Mouse (Mus musculus): ENCODE measurements around the gene Mllt6.
A peak's percentile ranks its signal among the peaks of the same experiment; 100 is the strongest.
"Not testable (repeated sequence)": the region's sequence is repeated elsewhere in the genome, so short reads cannot be mapped to it uniquely, and the experiment has no call there.

The Mllt6 gene

DNA sequence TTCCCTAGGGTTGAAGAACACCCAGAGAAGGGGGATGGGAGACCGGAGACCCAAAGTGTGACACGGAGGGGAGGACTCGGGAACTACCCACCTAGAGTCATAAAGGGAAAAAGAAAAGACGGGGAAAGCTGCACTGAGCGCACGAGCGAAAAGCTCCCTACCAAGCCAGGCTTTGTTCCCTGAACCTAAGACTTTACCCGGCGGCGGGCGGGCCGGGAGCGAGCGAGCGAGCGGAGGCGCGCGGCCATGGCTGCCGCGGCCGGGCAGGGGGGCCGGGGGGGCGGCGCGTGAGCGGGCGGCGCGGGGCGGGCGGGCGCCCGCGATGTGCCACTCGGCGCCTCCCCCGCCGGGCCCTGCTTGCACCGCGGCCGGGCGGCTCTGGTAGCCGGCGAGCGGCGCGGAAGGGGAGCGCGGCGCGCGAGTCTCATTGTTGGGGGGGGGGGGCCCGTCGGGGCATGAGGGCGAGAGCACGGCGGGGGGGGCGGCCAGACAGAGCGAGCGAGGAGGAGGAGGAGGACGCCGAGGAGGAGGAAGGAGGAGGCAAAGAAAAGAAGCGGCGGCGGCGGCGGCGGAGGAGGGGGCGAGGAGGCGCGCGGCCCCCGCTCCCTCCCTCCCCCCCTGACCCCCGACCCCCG, at the start of gene Mllt6:
Gene Mllt6, plus strand, starts transcription at position 522 of the 635 bp plus-strand sequence.
- DNase-seq (ENCODE audit: low spot score), result peak; percentile 78

DNA sequence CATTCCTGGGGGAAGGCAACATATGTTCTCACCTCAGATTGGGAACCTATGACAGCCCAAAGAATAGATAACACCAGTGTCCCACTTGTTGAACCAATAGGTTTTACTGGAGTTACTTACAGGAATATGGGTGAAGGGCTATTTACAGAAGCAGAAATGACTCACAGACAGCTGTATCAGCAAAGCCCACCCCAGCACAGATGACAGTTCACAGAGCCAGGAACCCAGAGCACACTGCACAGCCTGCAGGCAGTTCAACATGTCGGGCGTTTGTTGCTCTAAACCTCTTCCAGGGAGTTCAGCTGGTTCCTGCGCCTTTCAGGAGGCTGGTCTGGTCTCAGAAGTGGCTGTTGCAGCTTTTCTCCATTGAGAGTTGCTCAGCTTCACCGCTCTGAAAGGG, 47.9 kb upstream of the Mllt6 start:
- DNase-seq (ENCODE audit: low spot score), result no peak

DNA sequence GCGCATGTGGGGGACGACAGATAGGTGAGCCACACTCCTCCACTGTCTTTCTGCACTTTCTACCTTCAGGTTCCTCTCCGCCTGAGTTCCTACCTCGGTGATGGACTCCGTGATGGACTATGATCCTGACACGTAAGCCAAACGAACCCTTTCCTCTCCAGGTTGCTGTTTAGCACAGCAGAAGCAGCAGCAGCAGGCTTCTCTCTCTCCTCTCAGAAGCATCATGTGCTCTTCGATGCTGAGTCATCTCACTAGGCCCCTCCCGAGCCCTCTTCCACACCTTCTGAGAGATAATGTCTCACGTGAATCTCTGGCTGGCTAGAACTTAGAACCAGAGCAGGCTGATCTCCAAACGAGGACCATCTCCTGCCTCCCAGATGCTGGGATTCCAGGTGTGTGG, 44.8 kb upstream of the Mllt6 start:
- no peak for DNase-seq (ENCODE audit: low spot score)

DNA sequence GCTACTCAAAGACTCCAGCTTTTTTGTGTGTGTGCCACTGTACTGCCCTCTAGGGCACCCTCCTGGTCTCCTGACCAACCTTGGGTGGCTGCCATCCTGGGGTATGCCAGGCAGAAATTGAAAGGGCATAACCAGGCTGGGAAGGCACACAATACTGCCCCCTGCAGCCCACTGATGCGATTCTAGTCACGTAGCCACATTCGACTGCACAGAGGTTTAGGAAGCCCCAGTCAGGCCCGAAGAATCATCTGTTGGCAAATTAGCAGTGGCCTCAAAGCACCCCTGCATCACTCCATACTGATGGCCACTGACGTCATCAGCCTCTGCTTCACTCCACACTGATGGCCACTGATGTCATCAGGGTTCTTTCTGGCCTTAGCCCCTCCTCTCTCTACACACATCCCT, 43.8 kb upstream of the Mllt6 start:
- peak; percentile 56 for DNase-seq (ENCODE audit: low spot score)

DNA sequence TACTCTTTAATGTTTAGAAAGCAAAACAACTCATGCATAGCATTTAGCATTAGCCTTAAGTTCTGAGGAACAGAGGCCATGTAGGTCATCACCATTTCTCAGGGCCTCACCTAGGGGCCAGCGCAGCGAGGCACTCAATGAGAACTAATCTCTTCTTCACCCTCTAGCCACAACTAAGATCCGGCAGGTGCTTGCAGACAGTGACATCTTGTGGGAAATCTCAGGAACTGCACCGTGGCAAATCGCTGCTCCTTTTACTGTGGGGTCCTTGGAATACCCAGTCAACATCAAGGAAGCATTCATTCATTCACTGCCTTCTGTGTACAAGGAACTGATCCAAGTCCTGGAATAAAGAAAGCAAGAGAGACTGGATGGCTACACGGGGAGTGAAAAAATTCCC, 40.8 kb upstream of the Mllt6 start:
- peak; percentile 61 for DNase-seq (ENCODE audit: low spot score)

DNA sequence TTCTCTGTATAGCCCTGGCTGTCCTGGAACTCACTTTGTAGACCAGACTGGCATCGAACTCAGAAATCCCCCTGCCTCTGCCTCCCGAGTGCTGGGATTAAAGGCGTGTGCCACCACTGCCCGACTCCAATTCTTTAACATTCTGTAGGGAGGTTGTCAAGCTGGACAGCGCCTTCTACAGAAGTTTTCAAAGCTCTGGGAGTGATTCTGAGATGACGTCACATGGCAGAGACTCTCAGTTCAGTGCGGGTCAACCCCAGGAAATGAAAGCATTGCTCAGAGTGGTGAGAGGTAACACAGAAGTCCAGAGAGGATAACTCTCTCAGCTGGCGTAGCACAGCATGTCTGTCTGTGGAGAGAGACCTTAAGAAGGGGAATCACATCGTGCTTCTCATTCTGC, 40.0 kb upstream of the Mllt6 start:
- no peak for DNase-seq (ENCODE audit: low spot score)

DNA sequence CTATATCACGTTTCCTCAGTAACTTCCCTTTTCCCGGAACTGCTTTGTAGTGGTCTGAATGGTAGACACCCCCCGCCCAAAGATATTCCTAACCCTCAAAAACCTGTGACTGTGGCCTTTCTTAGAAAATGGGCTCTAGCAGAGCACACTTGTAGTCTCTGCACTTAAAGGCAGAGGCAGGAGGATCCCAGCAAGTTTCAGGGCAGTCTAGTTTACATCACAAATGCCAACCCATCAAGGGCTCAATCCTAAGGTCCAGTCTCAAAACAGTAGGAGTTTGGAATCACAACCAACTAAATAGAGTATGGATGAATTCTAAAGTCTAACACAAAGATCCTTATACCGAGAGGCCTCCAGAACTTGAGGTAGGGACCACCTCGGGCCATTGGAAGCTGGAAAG, 37.7 kb upstream of the Mllt6 start:
- DNase-seq (ENCODE audit: low spot score), result no peak

DNA sequence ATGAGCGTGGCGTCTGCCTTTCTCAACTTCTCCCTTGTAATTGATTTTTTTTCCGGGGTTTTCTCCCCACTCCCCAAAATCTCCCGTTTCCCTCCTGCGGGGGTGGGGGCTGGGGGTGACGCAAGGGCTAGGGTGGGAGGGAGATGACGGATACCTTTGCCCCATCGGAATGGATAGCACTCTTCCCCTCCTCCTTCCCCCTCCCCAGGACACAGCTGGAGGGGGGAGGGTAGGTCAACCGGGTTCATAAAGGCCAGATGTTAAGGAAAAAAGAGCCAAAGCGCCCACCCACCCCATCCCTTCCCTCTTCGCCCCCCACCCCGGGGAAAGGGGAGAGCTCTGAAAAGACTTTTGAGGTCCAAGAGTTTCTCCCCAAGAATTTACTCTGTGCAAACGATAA, 36.8 kb upstream of the Mllt6 start:
- DNase-seq (ENCODE audit: low spot score), result no peak

DNA sequence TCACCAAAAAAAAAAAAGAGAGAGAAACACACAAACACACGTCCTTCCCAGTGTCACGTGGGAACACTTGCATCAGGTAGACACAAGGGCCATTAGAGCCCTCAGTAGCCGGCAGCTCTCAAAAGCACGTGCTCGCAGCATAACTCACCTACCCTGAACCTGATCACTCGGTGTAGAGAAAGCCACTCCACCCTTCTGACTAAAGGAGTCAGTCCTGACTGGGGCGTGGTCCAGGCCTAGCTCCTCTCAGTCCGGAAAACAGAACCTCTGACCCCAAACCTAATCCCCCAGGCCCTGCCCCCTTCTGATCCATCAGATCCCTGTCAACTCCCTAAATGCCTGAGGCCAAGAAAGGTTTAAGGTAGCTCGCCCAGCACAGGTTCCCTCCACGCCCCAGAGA, 36.4 kb upstream of the Mllt6 start:
- DNase-seq (ENCODE audit: low spot score), result no peak

DNA sequence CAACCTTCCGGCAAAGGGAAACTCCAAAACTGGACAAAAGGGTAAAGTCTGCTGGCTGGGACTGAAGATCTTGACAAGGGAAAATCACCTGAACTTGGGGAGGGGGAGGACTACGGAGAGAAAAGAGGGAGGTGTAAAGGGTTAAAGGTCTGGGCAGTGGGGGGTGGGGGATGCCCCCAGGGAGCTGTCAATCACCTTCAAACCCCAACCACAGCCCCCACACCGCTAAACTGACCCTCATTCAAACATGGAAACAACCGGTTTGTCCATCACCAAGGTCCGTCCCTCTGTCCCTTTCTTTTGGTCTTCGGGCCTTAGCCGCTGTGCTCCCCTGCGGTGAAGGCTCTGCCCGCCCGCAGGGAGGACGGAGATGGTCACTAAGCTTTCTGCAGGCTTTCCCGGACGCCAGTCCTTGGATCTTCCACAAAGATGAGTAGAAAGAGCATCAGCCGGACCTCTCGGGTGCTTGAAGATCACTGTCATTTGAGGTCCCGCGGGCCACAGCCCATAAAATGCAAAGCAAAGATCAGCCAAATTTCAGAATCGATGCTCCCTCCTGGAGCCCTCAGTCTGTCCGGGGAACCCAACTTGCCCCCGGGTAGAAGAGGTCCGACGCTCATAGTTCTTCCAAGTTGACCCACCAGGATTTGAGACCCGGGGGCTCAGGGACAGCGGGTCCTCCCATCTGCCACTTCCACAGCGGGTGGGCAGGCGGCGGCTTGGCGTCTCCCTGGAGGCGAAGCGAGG, 35.5 kb upstream of the Mllt6 start:
- no peak for DNase-seq (ENCODE audit: low spot score)

DNA sequence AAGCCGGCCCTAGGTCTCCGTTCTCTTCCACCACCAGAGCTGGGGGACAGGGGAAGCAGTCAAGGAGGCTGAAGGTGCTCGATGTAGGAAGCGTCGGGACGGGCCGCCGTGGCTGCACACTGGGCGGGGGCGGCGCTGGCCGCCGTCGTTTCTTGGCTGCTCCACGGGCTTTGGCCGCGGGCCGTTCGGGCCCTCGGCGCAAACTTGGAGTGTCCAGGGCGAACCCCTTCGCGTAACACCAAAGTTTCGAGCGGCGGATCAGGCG, 35.0 kb upstream of the Mllt6 start:
- DNase-seq (ENCODE audit: low spot score), result no peak

DNA sequence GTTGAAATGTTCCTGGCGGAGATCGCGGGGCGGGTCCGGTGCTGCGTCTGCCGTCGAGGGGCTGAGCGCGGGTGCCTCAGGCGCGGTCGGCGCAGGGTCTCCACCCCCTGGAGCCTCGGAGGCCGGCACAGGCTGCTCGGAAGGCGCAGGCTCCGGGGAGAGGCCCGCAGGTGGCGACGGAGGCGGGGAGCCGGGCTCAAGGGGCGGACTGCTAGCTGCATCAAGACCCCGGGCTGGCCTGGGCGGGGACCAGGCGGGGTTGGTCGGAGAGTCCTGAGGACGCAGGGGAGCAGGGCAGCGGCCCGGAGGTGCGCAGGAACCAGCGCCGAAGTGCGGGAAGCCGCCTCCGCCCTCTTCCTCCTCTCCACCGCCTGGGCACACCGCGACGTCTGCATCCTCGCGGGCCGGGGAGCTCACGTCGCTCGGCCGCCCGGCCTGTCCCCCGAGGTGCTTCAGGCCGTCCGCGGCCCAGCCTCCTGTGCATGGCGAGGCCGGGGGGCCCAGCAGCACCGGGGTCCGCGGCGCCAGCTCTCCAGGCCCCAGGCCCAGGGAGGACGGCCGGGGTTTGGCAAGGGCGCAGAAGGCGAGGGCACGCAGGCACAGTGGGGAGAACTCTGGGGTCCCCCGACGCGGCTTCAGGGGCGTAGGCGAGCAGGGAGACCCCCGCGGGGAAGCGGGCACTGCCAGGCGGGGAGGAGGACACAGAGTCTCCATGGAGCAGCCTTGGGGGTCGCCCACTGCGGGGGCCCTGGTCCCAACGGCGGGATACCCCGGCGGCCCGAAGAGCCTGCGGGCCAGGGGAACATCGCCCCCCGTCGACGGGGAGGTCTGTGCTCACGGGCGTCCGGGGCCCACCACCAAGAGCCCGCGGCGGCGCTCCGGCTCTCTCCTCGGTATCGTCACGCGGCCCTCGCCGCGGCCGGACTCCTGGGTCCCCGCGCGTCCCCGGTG, 34.4 kb upstream of the Mllt6 start:
- DNase-seq (ENCODE audit: low spot score), result peak; percentile 20

DNA sequence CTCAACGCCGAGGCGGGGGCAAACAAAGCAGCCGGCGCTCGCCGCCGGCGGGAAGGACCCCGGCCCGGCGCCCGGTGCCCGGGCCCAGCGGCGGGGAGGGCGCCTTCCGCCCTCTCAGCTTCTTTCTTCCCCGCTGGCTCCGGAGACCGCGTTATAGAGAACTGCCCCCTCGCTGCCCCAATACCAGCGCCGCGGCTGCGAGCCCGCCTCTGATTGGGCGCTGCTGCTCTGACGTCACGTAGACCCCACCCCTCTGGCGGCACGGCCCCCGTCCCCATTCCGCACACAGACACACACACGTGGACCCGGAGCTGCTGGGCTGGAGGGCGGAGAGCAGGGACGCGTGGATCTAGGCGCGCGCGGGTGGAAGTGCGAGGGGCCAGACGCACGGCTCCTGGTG, 33.6 kb upstream of the Mllt6 start, which contains the start of gene Epop:
Gene Epop, minus strand, starts transcription at position 127 of the 400 bp plus-strand sequence.
- peak; percentile 87 for DNase-seq (ENCODE audit: low spot score)

DNA sequence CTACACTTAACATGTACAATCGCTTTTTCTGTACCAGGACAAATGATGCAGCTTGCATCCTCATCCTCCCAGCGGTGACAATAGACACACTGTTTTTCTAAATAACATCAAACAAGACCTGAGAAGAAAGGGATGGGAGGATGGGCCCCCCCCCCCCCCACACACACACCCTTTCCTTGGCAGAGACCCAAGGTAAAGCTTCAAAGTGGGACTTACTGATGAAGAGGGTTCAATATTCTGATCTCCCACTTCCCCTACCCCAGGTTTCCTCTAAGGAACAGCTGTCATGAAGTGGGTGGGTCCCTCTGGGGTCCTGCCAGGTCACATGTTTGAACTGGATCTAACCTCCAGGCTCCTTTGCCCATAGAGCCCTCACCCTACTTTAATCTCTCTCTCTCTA, 32.2 kb upstream of the Mllt6 start:
- DNase-seq (ENCODE audit: low spot score), result no peak

DNA sequence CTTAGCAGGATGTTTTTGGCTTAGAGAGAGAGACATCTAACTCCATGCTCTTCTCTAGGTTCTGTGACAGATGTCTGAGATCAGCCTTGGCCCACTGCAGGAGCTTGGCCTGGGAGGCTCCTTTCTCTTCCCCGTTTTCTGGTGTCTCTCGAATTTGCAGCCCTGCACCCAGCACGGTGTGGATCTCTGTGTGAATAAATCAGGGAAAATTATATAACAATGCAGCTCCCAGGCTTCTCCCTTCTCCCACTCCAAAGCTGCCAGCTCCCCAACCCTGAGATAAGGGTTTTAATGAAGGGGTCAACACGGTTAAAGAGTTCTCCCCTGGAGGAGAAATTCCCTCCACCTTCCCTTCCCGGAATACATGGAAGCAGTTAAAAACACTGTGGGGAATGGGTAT, 31.7 kb upstream of the Mllt6 start:
- no peak for DNase-seq (ENCODE audit: low spot score)

DNA sequence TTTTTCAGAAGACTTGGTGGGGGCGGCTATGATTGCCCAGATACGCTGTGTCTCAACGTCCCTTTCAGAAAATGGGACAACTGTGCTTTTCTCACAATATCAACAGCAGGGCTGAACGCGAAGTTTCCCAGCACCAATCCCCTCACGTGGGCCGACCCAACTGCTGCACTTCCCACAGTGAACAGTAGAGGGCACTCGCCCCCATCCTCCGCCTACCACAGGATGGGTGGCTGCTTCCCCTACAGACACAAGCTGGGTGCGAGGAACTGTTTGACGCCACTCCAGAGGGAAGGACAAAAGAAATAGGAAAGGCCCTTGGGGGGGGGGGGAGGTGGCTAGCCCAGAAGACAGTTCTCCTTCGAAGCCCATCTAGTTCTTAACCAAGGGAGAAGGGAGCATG, 31.3 kb upstream of the Mllt6 start:
- peak; percentile 80 for DNase-seq (ENCODE audit: low spot score)

DNA sequence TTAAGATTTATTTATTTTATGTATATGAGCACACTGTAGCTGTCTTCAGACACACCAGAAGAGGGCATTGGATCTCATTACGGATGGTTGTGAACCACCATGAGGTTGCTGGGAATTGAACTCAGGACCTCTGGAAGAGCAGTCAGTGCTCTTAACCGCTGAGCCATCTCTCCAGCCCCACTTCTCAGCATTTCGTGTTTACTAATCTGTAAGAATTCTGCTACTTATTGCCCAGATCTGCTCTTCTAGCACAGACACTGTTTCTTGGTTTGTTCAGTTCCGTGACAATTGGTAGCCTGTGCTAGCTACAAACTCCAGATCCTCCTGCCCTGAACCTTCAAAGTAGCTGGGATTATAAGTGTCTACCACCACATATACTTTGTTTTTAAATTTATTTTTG, 30.8 kb upstream of the Mllt6 start:
- DNase-seq (ENCODE audit: low spot score), result not testable (repeated sequence)

DNA sequence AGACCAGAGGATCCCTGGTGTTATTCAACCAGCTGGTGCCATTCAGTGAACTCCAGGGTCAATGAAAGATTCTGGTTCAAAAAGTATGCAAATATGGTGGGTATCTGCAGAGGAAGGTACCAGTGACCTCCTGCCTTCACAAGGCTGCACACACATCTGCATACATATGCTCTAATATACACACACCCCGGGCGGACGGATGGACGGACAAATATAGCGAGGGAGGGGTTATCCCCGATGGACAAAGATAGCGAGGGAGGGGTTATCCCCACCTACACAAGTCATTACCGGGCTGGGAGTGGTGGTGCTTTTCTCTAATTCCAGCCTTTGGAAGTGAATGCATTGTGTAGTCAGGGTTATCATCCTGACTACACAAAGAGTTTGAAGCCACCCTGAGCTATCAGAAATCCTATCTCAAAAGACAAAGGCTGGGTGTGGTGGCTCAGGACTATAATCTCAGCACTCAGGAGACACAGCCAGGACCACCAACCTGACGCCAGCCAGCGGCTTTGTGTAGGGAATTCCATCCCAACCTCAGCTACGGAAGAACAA, 27.7 kb upstream of the Mllt6 start:
- DNase-seq (ENCODE audit: low spot score), result no peak

DNA sequence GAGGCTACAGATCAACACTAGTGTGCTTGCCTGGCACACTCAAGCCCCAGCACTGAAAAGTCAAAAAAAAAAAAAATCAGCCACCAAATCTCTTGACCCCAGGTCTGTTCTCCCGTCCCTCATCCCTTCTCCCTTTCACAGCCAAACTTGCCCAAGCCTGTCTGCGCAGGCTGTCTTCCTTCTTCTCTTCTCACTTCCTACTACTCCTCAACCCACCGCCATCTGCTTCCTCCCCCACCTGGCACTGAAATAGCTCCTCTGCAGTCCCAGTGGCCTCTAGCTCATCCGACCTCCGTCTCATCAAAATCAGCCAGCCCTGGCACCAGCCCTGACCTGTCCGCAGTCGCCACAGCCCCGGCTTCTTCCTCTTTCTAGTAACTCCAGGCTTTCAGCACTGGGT, 21.5 kb upstream of the Mllt6 start:
- no peak for DNase-seq (ENCODE audit: low spot score)

DNA sequence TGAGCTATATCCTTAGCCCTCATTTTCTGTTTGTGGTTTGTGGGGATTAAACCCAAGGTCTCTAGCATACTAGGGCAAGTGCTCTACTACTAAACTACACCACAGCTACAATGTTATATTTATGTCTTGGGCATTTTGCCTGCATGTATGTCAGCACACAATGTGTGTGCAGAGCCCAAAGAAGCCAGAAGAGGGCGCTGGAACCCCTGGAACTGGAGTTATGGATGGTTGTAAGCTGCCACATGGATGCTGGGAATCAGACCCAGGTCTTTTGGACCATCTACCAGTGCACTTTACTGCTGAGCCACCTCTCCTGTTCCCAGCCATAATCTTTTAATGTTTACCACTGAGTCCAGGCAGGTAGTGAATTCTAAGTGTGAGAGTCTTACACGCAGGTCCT, 20.5 kb upstream of the Mllt6 start:
- DNase-seq (ENCODE audit: low spot score), result no peak

DNA sequence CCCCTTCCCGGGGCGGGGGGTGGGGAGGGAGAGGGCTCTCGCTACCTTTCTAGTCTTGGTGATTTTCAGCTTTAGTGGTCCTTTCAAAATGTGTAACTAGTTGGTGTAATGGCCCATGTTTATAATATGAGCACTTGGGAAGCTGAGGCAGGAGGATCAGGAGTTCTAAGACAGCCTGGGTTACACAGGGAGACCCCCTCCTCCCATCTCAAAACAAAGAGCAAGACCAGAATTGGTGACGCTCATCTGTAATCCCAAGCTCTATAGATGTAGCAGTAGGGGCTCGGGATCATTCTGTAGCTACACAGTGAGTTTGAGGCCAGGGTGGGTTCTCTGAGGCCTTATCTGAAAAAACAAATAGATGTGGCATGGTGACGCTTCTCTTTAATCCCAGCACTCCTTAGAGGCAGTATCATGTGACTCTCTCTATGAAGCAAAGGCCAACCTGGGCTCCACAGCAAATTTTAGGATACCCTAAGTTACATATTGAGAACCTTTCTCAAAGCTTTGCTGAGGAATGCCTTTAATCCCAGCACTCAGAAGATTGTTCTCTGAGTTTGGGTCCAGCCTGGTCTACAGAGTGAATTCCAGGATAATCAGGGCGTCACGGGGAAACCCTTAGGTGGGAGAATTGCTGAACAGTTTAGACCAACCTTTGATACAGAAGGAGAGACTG, 19.7 kb upstream of the Mllt6 start:
- no peak for DNase-seq (ENCODE audit: low spot score)

DNA sequence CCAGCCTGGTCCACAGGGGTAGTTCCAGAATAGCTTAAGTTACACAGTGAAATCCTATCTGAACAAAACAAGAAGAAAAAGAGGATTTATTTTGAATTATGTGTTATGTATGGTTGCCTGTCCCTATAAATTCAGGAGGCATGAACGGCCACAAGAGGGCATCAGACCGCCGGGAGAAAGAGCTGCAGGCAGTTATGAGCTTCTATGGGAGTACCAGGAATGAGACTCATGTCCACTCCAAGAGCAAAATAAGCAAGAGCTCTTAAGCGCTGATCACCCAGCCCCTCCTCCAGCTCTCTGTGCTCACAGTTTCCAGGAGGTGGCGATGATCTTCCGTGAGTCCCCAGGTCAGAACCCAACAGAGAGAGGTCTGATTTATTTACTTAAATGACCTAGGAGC, 18.4 kb upstream of the Mllt6 start:
- DNase-seq (ENCODE audit: low spot score), result peak; percentile 82

All from urinary bladder, postnatal 14 days (tissue).